Mouse (Mus musculus) cerebellum, adult (tissue): ENCODE data around the gene Hps4.
"Not testable (repeated sequence)": the region's sequence is repeated elsewhere in the genome, so short reads cannot be mapped to it uniquely, and the experiment has no call there.

ENCODE experiments used
- ATAC-seq: cut with Nextera tagmentation; 2 replicates; pipeline ENCODE4 v1.9.2; 2017; ENCODE audit warnings: mild to moderate bottlenecking, moderate library complexity, mixed read lengths; ENCODE audit not compliant: insufficient number of reproducible peaks, low FRiP score, low TSS enrichment

The Hps4 gene

GRCm38 (mm10) chr5:112342463-112343204 is at the start of gene Hps4, which contains the start of gene Srrd:
Hps4 (plus strand) TSS chr5:112343083.
Srrd (minus strand) TSS chr5:112343040.
- ATAC-seq = peak; percentile 51; the same call in 1 of the 2 replicates

DNA sequence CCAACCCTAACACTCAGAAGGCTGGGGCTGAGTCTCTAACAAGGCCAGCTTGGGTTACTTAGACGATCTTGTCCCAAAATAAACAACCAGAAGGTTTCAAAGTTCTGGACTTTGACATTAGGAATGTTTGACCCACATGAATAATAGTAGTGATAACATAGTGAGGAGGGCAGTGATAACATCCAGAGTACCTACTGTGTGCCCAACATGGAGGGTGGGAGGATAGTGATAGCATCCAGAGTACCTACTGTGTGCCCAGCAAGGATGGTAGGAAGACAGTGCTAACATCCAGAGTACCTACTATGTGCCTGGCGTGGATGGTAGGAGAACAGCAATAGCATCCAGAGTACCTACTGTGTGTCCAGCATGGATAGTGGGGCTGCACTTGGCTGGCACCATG is 49.1 kb upstream of the Hps4 start:
- no peak for ATAC-seq

GRCm38 (mm10) chr5:112294696-112295095 is 48.2 kb upstream of the Hps4 start:
- ATAC-seq = no peak

DNA sequence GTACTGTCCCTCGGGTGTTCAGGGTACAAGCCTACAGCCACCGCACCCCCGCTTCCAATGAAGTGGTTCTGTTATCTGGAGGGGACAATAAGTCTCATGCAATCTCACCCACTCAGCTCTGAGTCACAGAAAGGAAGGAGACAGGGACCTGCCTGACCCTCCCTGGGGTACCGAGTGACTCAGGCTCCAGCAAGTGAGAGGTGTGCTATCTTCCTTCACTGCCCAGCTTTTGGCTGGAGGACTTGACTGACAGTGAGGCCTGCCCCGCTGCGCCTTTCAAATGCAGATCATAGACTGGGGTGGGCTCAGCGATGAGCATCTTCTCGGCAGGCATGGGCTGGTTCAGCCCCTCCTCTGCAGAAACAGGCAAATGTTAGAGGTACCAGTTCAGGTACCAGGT is 47.7 kb upstream of the Hps4 start:
- no peak for ATAC-seq

DNA sequence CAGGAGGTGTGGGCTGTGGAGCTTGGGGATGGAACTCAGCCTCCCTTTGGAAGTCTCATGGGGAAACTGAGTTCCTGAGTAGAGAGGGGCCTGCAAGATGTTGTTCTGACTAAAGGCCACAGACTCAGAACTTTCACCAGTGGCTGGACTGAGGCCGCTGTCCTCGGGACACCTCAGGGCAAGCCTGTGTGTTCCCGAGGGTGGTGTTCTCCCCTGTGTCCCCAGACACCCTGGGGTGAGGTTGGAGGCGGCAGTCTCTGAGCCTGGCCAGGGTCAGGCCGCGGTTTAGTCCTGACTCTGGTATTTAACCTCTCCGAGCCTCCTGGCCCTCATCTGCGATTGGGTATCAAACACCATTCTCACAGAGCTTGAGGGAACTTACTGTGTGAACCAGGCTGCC is 47.3 kb upstream of the Hps4 start:
- no peak for ATAC-seq

GRCm38 (mm10) chr5:112296404-112297181 is 46.3 kb upstream of the Hps4 start:
- ATAC-seq = no peak

DNA sequence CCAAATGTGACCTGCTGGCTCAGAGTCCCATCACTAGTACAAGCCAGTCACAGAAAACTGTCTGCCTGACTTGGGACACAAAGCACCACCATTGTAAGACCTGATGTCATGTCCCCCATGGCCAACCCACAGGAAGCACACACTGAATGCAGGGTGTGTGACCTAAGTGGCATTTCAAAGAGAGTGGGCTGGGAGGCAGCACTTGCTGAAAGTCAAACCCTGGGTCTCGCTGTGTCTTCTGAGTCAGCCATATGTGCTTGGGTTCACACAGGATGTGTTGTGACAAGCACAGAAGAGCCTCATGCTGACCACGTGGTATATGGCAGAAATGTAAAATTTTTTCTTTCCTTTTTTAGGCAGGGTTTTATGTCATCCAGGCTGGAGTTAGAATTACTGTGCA is 45.6 kb upstream of the Hps4 start:
- no peak for ATAC-seq

DNA sequence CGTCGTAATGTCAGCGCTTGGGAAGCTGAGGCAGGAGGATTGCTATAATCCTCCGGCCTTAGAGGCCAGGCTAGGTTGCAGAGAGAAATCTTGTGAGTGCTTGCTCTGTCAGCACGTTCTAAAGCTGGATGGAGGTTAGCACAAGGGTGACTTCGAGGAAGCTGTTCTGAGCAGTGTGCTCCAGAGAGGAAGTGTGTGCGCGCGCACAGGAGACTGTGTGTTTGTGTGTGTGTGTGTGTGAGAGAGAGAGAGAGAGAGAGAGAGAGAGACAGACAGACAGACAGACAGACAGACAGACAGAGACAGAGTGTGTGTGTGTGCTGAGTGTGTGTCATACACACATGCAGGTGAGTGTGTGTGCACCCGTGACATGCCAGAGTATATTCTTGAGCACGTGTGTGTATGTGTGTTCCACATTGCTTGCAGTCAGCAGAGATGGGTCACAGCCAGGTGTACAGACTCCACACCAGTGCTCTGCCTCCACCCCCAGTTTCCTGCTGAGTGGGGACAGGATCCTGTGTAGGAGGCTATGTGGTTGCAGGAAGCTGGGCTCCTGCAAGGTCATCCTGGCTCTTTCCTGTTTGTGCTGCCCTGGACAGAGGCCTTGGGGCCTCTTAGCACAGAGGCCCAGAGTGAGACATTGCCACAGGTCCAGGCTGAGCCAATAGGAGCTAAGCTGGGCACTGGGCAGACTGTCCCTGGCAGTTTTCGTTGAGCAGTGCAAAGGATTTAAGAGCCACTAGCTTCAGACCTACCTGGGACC is 44.5 kb upstream of the Hps4 start:
- ATAC-seq = peak; percentile 38; the same call in 1 of the 2 replicates

GRCm38 (mm10) chr5:112299399-112299798 is 43.5 kb upstream of the Hps4 start:
- no peak for ATAC-seq

GRCm38 (mm10) chr5:112300112-112300511 is 42.8 kb upstream of the Hps4 start:
- ATAC-seq = no peak

DNA sequence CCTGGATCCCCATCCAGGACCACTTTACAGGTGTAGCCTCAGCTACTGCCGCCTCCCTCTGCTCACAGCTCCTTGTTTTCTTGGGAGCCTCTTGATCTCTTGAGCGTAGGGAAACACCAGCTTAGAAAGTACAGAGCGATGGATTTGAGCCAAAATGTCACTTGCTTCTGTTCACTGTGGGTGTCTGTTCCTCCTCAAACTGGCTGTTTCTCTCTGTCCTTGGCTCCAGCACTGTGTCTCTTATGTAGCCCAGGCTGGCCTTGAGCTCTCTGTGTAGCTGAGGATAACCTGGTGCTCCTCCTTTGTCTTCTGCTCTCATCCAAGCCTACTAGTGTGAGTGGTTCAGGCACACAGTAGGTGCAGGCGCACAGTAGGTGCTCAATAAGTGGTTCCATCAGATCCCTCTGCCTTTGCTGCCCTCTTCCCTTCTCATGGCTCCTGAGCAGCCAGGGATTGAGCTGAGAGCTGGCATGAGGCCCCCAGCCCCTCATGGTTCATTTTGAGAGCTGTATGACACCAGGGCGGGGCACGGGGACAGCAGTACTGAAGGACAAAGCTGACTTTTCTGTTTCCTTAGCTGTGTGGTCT is 42.1 kb upstream of the Hps4 start:
- ATAC-seq = no peak

- ATAC-seq = no peak
These were observed 41.2 kb upstream of the Hps4 start for GRCm38 (mm10) chr5:112301694-112302093.

- no peak for ATAC-seq
These were observed 40.6 kb upstream of the Hps4 start for GRCm38 (mm10) chr5:112302310-112302709.

GRCm38 (mm10) chr5:112305842-112306241 is 37.0 kb upstream of the Hps4 start:
- ATAC-seq = no peak

- ATAC-seq = no peak
These were observed 29.5 kb upstream of the Hps4 start for GRCm38 (mm10) chr5:112313222-112313885.

DNA sequence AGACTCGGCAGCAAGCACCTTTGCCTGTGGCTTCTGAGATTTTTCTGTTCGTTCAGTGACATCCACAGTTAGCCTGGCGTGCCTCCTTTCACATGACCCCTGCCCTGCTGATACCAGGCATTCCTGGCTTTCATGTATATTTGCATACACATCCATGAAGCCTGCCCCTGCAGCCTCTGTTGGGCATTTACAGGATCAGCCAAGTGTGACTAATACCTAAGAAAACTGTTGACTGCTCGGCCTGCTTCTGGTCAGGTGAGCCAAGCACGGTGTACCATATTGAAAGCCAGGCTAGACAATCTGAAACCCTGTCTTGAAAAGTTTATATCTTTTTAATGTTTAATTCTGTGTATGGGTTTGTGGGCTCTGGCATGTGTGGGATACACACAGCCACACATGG is 26.4 kb upstream of the Hps4 start:
- ATAC-seq = no peak

GRCm38 (mm10) chr5:112317328-112317727 is 25.6 kb upstream of the Hps4 start:
- ATAC-seq = no peak

- ATAC-seq = not testable (repeated sequence)
These were observed 23.5 kb upstream of the Hps4 start for GRCm38 (mm10) chr5:112319343-112319742.

DNA sequence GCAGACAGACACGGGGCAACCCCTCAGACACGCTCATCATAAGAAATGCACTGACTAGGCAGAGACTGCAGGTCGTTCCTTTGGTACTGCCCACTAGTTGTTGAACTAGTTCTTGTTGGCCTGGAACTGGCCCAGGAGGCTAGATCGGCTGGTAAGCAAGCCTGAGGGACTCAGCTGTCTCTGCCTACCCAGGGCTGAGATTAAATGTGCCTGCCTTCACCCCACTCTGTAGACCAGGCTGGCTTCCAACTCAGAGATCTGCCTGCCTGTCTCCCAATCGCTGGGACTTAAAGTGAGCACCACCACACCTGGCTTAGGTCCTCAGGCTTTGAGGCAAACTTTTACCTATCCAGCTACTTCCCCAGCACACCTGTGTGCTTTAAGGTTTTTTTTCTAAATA is 22.5 kb upstream of the Hps4 start:
- no peak for ATAC-seq

DNA sequence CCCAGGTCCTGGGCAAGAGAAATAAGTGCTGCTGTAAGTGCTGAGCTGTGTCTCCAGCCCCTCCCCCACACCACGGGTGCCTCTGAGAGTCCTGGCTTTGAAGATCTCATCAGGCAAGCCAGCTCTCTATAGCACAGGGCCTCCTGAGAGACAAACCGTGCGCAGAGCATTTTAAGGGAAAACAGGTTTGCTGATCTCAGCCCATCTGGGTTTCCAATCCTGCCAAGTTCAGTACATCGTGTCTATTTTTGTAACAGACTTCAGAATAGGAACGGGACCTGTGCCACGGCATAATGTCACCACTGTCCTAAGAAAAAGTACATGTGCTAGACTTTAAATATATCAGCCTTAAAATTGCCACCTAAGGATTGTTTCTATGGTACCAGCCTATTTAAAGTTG is 21.9 kb upstream of the Hps4 start:
- peak; percentile 52 for ATAC-seq
